Mouse (Mus musculus): ENCODE measurements around the gene Dscam.

Dscam gene

GRCm38 (mm10) chr16:96855060-96855459 lies 315.5 kb downstream of the Dscam start:
- DNase-seq: no peak

DNA sequence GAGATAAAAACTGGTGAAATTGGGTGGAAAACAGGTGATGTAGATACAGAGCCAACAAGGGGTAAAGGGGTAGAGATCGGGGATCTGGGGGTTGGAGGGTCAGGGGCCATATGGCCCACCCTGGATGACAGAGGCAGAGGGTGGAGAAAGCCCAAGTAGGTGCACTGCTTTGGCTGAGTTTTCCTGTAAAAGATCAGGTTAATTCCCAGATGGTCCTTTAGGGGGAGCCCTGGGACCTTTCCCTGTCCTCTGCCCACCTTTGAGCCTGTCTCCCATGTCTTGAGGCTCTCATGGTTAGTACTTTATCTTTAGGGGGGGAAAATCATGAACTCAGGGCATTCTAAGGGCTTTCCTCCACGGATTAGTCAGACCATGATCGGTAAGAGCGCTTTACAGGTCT lies 318.2 kb downstream of the Dscam start:
- peak; percentile 29 to 67 for DNase-seq

- DNase-seq: no peak
Measured at GRCm38 (mm10) chr16:96848916-96849315, 321.6 kb downstream of the Dscam start.

- DNase-seq: no peak
Measured at GRCm38 (mm10) chr16:96846585-96846984, 324.0 kb downstream of the Dscam start.

- DNase-seq: no peak
Measured at GRCm38 (mm10) chr16:96846113-96846512, 324.4 kb downstream of the Dscam start.

GRCm38 (mm10) chr16:96845475-96846098 lies 325.0 kb downstream of the Dscam start:
- no peak for DNase-seq

DNA sequence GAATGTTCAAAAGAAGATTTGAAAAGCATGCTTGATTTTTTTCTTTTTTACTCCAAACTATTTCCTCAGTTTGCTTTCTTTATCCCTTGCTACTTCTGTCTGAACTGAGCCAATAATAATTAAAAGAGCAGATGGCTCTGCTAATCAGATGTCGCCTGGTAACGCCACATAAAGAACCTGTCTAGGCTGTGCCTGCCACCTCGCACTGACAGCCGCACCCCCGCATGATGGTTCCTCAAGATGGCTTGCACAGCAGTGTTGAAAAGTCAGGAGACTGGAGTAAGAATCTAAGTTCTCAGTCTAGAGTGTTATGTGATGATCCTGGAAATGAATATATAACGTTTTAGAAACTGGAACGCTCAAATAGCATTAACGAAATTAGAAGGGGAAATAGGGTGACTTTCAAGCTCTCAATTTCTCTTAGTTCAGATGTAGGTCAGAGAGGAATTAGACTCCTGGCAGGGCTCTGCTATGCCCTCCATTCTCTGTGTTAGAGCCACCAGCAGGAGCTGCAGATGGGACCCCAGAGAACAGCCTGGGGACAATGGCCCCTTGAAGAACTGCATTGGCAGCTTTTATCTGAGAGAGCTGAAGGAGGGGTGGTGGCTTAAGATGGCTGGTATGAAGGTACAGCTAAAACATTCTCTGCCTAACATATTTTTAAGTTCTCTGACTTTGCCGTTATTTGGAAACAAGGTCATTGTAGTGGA lies 326.7 kb downstream of the Dscam start:
- peak; percentile 29 to 53 for DNase-seq

DNA sequence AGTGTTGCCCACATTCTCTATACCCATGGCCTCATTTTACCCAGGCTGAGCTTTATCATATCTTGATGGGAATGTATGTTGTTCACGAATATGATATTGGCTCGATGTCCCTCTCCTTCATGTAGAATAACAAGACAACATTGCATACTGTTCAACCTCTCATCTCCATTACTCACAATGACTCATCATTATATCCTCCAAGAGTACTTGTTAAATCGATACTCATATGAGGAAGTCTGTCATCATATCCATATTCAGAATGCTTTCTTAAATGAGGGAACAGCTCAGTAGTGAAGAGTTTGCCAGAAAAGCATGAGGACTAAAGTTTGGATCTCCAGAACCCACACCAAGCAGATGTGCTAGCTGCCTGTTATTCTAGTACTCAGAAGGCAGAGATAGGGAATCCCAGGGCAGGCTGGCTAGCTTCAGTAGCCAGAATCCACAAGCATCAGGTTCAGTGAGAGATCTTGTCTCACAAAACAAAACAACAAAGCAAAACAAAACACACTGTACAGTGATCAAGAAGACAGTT lies 327.7 kb downstream of the Dscam start:
- no peak for DNase-seq

DNA sequence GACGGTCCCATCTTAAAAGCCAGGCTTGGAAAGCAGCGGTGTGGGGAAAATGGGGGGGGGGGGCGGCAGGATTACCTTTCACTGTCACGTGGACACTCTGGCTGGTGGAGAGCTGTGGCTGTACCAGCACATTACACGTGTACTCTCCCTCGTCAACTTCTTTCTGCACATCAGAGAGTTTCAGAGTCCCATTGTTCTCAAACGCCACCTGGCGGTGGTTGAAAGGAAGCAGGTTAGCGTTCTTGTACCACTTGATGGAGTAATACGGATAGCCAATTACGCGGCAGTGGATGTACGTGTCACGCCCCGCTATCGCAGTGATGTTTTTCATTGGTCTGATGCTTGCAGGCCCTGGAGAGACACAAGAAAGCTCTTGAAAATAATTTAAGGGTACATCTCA lies 350.9 kb downstream of the Dscam start:
- DNase-seq: peak; percentile 74 to 84

GRCm38 (mm10) chr16:96806298-96806697 lies 364.3 kb downstream of the Dscam start:
- peak; percentile 82 to 88 for DNase-seq

DNA sequence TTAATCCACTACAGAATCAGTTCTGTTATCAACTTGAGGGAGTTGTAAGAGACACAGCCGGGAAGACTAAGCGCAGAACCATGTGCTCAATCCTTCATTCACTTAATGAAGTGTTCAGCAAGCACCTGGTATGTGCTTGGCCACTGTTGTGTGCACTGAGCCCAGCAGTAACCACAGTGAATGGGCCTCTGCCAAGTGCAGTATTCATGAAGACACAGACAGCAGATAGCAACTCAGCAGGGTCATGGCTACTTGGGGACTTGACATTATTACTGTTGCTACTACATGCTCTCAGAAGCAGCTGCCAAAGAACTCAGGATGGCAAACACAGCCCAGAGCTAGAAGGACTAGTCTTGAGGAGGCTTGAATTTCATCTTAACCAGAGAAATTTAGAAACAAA lies 367.9 kb downstream of the Dscam start:
- DNase-seq: peak; percentile 51 to 75

DNA sequence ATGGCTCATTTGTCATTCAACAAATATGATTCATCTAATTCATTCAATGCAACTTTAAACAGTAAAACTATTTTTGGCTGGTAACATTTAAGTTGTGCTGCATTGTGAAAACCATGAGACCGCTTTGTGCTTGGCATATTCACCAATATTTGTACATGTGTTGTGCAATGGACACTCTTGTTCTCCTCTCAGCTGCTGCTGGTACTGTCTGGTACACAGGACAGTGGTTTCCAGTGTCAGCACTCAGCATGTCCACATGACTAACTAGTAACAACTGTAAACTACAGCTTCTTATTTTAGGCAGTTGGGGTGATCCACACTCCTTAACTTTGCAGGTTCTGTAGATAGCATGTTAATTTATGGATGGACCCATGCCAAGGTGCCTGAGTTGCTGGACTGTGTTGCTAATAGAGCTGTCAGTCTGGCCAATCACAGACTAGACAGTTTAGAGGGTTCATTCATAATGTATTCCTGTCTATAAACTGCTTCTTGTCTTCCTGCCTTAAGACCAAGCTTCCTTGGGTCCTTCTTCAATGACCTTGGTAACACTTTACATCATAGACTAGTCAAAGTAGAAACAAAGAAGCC lies 368.8 kb downstream of the Dscam start:
- no peak for DNase-seq

DNA sequence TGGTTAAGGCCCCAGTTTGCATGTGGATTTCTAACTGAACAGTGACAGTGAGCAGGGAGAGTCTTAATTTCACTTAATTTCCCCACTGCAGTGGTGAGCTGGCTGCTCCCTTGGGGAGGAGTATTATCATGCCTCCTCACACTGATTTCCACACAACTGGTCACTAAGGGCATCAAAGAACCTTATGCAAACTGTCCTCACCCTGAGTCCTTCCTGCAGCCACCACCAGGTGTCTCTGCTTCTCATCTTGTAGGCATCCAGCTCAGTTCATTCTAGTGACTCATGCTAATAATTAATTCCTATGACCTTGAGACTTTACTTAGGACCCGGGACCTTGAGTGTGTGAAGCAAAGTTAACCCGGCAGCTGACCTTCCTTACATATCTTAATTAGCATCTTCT lies 375.1 kb downstream of the Dscam start:
- peak; percentile 48 to 72 for DNase-seq

- DNase-seq: no peak
Measured at GRCm38 (mm10) chr16:96791307-96791706, 379.2 kb downstream of the Dscam start.

DNA sequence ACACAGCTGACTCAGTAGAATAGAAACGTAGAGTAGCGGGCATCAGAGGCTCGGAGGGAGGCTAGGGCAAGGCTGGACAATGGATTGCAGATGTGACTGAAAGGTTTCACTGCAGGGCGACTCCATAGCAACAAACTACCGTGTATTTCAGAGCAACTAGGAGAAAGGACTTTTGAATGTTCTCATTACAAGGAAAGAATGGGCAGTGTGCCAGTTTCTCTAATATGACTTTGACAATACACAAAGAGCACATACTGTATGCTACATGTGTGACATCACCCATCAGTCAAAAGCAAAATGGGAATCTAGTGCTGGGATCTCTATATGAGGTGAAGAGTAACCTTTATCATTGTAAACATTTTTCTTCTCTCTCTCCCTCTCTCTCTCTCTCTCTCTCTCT lies 382.3 kb downstream of the Dscam start:
- DNase-seq: no peak

GRCm38 (mm10) chr16:96779021-96779420 lies 391.5 kb downstream of the Dscam start:
- DNase-seq: no peak

- DNase-seq: no peak
Measured at GRCm38 (mm10) chr16:96774245-96774644, 396.3 kb downstream of the Dscam start.

DNA sequence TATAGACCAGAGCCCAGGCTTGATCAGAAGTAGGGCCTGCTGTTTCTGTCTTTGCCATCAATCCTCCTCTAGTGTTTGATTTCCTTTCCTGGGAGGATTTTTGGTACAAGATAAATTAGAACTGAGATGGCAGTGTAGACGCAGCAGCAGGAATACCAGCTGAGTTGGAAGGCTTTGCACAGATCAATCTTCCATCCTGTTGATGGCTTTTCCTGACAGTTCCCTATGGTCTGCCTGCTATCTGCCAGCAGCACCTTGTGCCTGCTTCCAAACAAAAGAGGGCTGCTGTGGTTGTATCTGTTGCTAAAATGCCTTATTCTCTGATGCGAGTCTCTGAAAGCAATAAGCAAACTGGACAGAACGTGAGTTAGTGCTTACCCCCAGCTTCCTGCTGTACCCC lies 402.6 kb downstream of the Dscam start:
- DNase-seq: no peak

GRCm38 (mm10) chr16:96767508-96767907 lies 403.0 kb downstream of the Dscam start:
- no peak for DNase-seq

- DNase-seq: no peak
Measured at GRCm38 (mm10) chr16:96761225-96761624, 409.3 kb downstream of the Dscam start.

- DNase-seq: no peak
Measured at GRCm38 (mm10) chr16:96759081-96759603, 411.4 kb downstream of the Dscam start.

- DNase-seq: no peak
Measured at GRCm38 (mm10) chr16:96758381-96758780, 412.2 kb downstream of the Dscam start.

DNA sequence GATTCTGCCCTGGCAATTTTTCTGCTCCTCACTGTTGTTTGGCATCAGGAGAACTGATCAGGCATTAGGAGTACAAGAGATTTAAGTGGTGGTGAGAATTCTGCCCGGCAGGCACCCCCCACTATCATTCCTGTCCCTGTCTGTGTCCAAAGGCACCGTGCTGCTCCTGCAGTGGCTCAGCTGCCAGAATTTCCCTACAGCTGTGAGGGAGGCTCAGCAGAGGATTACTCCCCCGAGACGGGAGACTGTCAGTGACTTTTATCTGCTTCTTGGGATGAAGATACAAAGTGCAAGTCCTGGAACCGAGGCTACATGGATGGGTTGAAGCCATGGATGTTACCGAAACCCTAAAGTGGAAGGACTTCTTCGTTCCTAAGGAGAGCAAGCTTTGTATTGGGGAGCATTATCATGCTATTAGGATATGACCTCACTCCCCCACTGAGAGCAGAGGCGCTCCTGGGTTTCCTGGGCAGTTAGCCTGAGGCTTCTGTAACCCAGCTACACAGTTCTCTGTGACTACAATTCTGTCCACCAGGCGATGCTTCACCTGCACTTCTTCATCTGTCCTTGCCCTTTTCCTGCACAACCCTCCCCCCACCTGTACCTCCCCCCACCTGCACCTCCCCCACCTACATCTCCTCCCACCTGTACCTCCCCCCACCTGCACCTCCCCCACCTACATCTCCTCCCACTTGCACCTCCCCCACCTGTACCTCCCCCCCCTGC lies 412.8 kb downstream of the Dscam start:
- no peak for DNase-seq
